Mouse (Mus musculus) layer of hippocampus, postnatal 25 days (tissue): ENCODE results near the gene Crcp. TPM values are rescaled to one million over a fixed set of nuclear protein-coding genes. Genes with fewer than 3 reads are reported as not detected.
"Not testable (repeated sequence)": the region's sequence is repeated elsewhere in the genome, so short reads cannot be mapped to it uniquely, and the experiment has no call there.

Experiments
- DNase-seq, 2 experiments: peaks; one replicate each; pipeline ENCODE4 v3.0.0; 2022; ENCODE audit warnings: mixed read lengths in 2 of 2, low spot score in 1 of 2; ENCODE audit errors: extremely low spot score in 1 of 2
- total RNA-seq, 2 experiments: library from RNA; stranded (reverse); gene quantifications; 2 replicates each; pipeline ENCODE4 v1.2.3; 2021

Crcp gene
- total RNA-seq, 2 experiments from 2014 or later = 32.0 to 38.1 TPM

DNA sequence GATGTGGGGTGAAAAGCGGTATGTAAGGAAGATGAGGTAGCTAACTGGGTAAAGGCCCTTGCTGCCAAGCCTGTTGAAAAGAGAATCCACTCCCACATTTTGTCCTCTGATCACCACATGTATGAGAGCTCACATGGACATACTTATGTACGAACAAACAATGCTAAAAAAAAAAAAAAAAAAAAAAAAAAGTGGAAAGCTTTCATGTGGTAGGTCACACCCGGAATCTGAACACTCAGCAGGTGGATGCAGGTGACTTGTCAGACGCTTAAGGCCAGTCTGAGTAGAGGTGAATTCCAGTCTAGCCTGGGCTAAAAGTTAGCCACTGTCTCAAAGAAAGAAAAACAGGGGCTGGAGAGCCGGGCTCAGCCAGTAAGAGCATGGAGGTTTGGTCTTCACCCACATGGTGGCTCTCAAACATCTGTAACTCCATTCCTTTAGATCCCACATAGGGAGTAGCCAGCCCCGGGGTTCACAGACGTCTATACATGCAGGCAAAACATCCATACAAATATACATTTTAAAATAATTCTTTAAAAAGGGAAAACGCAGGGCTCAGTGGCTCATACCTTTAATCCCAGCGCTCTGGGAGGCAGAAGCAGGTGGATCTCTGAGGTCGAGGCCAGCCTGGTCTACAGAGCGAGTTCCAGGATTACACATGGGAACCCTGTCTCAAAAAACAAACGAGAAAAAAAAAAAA lies 5.9 kb upstream of the Crcp start:
- no peak for DNase-seq

DNA sequence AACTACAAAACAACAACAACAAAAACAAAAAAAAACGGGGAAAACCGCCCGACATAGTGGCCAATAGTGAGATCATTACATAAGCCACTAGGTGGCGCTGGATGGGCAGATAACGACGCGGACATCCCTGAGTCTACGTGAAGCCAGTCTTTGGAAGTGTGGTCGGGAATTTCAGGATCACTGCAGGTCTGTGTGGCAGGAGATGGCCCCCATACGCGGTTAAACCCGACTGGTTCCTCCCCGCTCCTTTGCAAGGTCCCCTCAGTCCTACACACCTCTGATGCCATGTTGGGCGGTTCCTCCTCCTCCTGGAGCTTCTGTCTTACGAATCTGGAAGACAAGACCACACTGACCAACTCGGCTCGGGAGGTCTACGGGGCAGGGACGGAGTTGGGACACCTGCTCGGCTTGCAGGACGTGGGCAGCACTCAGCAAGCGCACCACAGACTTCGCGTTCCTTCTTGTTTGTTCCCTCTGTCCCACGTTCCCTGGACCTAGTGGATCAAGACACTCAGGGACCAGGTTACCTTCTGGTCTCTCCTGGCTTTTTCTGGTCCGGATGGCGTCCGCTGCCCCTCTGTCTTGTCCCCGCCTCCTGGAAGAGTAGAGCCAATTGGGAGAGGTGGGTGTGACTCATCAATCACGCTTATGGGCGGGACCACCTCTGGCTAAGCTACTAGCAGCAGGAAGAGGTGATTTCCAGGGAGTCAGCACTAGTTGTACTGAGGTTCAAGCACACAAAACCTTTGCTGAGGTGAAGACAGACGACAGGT lies 5.1 kb upstream of the Crcp start:
- DNase-seq = peak; percentile 52 to 63

DNA sequence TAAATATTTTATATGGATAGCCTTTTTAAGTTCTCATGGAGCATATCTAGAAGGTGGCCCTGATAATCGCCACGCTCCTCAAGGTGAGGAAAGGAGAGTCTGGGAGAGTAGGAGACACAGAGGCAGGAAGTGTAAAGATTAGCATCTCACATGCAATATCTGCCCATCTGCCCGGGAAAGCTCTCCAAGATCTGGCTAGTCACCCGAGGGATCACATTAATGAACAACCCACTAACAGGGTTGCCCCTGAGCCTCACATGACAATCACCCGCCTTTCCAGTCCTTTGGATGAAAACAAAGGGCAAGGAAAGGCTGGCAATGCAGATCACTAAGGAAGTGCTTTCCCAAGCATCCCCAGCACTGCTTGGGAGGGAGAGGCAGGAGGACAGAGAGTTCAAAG lies 2.0 kb upstream of the Crcp start:
- DNase-seq = no peak

DNA sequence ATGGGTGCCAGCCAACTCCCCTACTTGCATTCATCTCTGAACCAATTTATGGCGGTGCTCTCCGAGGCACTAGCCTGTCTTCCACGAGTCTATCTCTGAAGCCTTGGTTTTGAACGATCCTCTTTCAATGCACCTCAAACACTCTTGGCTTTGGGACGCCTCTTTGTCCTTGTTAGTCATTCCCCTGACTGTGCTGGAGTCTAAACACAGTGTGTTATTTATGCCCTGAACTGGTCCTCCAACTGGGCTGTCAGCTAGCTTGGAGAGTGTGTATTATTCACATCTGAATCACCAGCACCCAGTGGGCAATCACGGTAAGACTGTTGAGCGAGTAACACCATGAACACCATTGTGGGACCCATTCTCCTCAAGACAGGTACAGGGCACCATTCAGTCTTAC lies 1.4 kb upstream of the Crcp start:
- DNase-seq = no peak

DNA sequence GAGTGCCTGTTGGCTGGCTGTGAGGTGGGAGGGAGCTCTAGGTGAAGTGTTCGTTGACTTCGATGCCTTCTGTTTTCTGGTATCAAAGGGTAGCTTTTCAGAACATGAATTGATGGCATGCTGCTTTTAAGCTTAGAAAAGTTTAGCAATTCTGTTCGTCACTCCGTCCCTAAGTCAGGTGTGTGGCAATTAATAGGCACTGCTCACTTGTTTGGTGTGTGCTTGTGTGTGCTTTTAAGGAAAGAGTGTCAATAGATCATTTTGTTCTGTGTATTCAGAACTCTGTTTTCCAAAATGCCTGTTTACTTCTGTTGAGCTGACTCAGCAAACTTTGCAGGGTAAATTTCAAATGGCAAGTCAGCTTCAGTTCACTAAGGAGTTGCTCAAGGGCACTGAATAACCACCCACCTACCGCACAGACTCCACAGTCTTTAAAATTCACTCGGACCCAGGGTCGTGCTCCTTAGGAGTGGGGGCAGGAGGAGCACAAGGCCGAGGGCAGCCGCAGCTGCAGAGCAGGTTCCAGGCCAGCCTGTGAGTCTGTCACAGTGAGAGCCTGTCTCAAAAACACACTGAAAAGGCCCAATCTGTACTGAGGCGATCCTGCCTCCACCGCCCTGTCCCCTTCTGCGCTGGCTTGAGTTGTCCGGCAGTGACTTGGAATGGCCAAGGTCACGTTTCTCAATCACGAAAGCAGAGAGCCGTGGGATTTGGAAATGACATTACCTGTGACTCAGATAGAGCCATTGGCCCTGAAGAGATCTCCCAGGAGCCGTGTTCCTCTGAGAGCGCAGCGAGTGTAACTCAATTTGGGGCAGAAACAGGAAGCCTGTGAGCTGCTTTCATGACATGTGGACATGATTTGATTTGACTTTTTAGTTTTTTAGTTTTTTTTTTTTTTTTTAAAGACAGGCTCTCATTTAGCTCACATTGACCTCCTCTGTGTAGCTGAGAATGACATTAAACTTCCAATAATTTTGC lies 2.6 kb downstream of the Crcp start:
- DNase-seq = no peak

DNA sequence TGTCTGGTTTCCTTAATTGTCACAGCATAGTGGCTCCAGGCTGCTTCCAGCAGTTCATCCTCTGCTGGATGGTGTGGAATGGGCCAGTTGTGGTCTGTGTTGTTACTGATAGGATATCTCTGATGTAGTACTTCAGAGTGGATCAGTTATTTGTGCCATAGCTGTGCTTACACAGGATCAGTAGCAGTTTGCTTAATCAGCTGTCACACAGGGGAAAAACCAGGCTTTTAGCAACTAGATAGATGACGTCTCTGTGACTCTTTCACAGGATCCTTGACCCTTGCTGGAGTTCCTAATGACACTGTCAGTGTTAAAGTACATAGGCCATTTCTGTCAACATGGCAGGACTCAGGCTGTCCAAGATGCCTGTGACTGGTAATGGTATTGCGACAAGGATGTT lies 4.8 kb downstream of the Crcp start:
- DNase-seq = no peak

DNA sequence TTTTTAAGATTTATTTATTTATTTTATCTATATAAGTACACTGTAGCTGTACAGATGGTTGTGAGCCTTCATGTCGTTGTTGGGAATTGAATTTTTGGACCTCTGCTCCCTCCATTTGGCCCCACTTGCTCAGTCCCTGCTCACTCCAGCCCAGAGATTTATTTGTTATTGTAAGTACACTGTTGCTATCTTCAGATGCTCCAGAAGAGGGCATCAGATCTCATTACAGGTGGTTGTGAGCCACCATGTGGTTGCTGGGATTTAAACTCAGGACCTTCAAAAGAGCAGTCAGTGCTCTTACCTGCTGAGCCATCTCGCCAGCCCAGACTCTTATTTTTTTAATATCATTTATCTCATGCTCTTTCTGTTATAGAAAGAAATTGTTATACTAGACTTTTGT lies 7.2 kb downstream of the Crcp start:
- not testable (repeated sequence) for DNase-seq

DNA sequence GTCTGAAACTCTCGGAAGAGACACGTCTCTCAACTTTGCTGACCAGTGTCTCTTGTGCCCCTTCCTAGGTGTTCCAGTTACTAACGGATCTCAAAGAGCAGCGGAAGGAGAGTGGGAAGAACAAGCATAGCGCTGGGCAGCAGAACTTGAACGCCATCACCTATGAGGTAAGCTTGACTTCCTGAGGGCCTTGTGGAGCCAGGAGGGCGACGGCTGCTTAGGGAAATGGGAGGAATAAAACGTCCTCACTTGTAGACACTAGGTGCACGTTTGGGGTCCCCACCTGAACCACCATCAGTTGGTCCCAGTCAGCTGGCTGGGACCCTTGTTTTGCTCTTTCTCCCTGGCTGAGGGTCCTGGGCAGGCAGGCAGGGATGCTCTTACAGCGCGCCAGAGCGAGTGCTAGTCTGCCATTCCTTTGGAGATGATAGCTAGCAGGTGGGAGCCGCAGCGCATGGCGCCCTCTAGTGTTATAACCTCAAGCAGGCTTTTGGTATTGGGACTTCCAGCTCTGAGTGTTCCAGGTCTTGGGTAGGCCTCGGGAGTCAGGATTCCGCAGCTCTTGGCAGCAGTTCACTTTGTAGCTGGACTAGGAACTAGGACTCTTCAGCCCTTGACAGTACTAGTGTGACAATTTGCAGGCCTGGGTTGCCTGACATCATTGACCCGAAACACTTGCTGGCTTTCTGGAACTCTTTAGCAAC lies 8.8 kb downstream of the Crcp start:
- DNase-seq = peak; percentile 31 to 51

DNA sequence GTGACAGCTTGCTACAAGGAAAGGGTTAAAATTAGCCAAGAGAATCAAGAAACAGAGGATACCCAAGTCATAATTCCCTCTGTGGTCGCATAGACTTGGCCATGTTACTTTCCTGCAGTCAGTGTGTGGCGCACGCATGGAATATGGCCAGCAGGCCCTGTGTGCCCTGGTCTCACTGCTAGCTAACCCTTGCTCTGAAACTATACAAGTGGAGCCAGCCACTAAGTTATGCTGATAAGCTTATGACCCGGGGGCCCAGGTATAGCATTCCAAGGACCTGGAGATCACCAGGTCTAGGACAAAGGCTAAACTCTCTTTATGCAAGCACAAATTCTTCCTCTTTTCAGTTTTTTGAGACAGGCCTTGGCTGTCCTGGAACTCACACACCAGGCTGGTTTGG lies 11.7 kb downstream of the Crcp start:
- no peak for DNase-seq

DNA sequence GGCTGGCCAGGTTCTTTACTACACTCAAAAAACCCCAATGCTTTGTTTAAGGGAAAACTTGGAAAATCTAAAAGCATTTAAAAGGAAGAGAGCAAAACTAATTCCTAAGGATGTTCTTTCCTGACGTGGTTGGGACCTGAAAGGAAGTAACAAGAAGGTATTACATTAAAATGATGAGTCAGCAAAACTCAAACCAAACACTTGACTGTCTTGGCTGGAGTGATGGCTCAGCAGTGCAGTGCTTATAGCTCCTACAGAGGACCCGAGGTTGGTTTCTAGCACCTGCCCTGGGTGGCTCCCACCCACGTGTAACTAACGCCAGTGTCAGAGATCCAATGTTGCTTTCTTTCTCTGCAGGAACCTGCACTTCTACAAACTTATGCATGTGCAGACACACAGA lies 12.2 kb downstream of the Crcp start:
- no peak for DNase-seq

DNA sequence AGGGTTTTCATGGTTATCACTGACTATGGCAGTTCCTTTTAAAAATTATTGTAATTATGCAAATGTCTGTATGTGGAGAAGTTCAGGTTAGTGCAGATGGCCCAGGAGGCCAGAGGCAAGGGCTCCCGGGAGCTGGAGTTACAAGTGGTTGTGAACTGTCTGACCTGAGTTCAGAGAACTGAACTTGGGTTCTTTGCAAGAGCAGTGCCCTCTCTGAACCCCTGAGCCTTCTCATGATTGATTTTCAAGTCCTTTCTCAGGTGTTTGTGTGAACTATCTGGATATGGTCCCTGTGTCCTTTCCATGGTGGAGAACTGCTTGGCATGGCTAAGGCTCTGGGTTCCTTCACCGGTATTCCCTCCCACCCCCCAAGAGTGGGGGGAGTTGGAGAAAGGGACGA lies 14.7 kb downstream of the Crcp start:
- no peak for DNase-seq

DNA sequence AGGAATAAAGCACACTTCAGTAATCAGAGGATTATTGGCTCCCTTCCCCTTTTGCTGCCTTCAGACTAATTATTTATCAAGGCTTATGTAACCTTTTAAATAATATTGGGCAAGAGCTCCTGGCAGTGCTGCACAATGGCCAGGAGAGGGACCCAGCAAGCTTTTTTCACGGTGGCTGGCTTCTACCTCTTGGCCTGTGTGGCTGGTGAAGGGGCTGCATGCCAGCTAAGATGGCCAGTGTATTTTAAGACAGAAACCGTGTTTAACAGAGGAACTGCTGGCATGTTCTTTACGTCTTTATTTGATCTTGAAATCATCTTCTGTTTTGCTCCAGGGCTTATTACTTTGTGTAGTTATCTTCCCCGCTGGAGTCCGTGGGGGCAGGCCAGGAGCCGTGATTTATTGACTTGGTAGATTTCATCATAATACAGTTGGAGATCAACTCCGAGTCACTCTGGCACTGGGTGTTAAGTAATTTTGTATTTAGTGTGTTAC lies 15.2 kb downstream of the Crcp start:
- DNase-seq = peak in 1 of 2 experiments; percentile 40

DNA sequence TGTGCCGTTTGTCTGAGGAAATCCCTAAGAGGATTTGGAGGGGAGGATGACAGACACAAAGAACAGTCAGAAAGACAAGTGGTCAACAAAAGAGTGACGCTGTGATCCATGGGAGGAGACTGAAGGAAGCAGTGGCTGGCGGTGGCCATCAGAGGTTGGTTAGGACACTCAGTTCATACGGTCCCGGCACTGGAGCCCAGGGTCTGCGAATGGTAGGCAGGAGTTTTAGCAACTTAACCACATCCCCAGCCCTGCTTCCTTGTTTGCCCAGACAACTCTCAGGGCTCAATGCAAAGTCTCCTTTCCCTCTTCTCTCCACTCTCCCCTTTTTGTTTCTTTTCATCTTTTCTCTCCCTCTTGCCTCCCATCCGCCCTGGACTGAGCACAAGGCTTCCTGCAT lies 17.0 kb downstream of the Crcp start:
- DNase-seq = no peak

DNA sequence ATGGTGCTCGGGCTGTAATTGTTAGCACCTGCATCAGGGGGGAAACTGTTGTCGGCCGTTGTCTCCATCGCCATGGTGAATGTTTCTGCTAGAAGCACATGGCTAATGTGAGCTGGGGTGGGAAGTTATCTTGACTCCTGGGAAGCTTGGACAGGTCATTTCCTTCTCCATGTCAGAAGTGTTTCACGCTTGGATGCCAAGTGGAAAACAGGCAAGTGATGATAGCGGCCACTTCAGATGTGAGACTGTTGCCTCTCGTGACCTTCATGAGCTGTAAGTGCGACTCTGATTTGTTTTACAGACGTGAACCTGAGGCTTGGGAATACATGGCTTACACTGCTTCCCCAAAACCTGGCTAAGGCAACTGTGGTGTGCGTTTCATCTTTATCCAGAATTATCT lies 17.5 kb downstream of the Crcp start:
- DNase-seq = no peak

DNA sequence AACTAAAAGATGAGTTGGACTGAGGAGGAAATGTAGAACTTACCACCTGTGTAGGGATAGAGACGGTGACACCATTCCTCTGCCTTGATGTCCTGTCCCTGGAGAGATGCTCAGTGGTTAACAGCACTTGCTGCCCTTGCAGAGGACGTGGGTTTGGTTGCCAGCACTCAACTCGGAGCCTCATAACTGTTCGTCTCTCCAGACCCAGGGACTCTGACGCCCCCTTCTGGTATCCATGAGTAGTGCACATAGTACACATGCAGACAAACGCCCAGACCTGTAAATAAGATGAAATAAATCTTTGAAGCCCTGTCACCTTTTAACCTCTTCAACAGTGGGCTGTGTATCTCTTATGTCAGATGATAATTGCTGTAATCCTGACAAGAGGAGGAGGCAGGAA lies 17.9 kb downstream of the Crcp start:
- no peak for DNase-seq

DNA sequence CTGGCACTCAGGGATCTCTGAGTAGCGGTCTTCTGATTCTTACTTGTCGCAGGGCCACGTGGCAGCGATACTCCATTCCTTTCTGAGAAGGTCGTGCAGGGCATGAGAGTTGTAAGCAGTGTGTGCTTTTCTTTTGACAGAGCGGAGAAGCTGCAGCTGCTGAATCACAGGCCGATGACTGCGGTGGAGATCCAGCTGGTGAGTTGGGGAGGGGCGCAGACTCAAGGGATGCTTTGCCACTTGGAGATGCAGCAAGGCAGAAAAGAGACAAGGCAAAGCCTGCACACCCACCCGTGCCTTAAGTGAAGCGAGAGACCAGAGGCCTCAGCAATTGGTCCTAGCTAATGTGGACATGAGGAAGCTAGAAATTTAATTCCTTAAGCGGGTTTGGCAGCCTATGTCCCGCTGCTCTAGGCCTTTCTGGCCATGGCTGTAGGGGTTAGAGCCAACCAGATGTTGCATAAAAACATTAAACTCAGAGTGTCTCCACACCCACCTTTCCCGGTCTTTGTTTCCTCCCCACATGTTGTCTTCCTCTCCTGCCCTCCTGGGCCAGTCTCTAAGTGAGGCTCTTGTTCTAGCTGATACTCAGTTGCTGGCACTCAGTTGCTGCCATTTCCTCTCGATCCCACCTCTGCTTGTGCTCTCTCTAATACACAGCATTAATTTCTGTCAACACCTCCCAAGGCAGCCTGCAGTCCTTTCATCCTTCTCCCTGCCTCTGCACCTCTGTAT lies 19.9 kb downstream of the Crcp start:
- no peak for DNase-seq

DNA sequence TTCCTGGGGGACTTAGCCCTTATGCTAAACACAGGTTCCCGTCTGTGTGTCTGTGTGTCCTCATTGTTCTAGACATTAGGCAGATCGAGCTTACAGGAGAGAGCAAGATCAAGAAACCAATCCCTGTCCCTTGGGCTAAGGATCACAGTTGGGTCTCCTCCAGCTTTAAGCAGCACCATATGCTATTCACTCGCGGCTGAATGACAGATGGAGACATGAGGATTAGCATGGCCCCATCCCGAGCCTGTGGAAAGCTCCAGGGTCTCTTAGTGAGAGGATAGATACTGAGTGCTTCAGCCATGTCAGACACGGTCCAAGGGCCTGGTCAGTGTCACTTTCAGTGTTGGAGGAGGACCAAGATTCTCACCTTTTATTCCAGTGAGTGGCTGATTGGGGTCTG lies 21.3 kb downstream of the Crcp start:
- DNase-seq = no peak

DNA sequence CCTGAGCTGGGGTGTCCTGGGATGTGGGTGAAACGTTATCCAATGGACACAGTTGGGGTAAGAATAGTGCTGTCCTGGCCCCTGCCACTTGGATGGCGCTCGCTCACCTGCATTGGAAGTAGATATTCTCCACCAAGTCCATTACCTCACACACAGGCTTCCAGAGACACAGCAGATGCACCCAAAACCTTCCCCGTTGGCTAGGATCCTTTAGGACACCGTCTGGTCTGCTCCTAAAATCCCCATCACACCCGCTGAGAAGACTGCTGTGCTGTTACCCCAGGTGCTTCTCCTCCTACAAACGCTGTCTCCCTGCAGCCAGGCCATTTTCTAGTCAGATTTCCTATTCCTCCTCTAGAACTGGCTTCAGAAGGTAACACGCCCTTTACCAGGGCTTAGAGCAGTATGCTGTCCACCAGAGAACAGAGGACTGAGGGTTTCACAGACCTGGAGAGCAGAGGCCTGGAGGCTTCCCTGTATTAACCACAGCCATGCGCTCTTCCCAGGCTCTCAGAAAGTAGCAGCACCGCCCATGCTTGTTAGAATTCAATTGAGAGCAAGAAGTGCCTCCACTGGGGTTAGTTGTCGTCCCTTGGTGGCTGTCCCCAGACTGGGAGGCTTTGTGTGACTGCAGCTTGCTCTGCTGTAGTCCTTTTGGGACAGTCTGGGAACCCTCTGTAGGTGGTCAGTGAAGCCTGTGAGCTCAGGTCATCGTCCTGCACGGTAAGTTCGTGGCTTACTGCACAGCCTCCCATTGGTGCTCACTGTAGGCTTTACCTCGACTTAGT lies 22.2 kb downstream of the Crcp start:
- DNase-seq = no peak

DNA sequence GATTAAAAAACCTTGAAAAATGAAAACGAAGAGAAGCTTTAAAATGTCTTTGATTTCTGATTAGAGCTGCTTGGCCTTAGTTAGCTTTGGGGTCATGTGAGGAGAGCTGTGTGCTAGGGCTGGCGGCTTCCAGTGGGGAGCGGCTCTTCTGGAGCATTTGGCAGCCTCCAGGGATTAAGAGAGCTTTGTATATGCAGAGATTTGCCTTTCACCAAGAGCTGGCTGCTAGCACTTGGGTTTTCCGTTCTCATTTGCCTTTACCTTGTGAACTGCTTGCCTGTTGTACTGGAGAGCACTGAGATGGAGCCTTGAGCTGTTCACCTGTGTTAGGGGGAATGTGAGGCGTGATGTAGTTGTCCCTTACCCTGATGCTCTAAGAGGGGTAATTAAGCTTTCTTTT lies 23.4 kb downstream of the Crcp start:
- DNase-seq = no peak
